Mouse (Mus musculus): ENCODE results near the gene Syt12.
"Not testable (repeated sequence)": the region's sequence is repeated elsewhere in the genome, so short reads cannot be mapped to it uniquely, and the experiment has no call there.

Gene Syt12

DNA sequence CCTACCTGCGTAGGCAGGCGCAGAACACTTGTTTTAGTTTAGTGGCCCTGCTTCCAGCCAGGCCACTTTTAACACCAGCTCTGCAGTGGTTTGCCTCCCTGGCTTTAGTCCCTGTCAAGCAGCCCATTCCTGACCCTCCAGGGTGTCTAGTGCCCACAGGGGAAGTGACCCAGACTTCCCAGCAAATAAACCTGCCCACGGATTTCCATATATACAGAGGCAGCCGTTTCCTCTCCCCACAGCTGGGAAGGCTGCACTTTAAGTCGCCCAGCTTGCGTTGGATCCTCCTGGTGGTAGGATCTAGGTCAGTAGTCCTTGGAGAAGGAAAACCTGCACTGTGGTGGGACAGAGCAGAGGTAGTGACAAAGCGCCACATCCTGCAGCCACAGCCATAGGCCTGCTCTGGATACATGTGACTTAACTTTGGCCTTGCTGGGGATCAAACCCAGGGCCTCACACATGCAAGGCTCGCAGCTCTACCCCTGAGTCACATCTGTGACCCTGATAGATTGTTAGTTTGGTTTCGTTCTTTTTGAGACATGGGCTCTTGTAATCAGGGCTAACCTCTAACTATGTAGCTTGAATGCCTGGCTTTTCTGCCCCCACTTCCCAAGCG lies 13.9 kb upstream of the Syt12 start:
- DNase-seq (ENCODE audit: low read depth in 2 of 2, low spot score in 2 of 2): no peak

DNA sequence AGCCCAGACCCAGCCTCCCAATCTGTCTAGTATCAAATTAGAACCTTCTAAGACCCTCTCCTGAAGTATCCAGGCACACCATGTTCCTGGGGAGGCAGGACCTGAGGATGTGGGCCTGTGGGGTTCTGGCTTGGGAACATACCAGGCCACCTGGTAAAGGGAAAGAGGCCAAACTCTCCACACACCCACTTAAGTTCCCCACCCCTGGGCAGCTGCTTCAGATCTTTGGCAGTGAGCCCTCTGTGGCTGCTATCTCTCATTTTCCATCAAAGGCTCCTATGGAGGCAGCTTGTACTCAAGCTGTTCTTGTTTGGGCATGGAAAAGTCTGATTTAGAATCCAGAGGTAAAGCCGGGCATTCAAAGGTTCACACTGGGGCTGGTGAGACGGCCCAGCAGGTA lies 10.6 kb upstream of the Syt12 start:
- no peak for DNase-seq (ENCODE audit: low read depth in 2 of 2, low spot score in 2 of 2)

DNA sequence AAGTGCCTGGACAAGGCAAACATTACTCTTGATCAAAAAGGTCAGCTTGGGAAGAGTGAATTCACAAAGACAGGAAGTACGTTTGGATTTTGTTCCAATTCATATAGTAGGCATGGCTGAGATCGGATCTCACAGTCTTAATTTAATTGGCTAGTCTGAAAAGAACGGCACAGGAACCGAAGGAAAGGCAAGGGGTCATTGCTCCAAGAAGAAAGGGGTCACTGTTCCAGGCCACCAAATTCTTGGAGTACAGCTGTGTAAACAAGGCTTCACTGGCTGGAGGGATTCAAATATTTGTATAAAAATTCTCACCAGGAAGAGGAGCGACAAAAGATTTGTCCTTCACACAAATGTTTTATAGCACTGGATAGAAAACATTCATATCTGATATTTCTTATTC lies 7.8 kb upstream of the Syt12 start:
- no peak for DNase-seq (ENCODE audit: low read depth in 2 of 2, low spot score in 2 of 2)

DNA sequence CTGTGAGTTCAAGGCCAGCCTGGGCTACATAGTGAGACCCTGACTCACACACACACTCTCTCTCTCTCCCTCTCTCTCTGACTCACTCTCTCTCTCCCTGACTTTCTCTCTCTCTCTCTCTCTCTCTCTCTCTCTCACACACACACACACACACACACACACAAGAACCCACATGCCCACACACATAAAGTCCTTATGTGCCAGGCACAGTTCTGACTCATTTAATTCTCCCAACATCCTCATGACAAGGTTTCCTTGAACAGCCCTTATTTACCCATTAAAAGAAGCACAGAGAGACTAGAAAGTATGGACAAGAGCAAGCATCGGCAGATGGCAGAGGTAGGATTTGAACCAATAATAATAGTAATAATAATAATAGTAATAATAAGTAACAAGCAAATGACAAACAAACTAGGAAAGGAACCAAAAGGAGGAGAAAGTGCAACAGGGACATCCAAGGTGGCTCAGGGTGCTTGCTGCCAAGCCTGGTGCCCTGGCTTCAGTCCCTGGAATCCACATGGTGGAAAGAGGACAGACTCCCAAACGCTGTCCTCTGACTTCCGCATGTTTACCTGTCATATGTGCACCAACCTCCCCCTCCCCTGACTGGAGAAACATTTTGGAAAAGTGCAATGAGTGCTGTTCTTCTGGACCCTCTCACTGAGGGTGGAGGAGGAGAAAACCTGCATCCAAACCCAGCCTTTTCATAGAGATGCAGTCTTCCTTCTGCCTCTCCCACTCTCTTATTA lies 5.0 kb upstream of the Syt12 start:
- no peak for DNase-seq (ENCODE audit: low read depth in 2 of 2, low spot score in 2 of 2)

DNA sequence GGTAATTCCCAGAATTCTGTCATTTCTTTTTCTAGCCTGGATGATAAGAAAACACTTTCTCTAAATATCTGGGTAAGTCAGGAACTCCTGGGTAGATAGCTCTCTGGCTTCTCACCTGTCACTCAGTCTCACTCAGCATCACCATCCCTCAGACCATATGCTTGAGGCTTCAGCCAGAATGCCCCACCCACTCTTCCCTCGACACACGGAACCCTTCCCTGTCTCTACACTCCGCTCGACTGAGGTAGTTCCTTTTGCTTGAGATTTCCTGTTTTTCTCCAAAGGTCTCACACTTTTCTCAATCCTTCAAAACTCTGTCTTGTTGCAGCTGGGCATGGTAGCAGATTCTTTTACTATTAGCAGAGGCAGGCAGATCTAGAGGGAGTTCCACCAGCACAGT lies 4.1 kb upstream of the Syt12 start:
- DNase-seq (ENCODE audit: low read depth in 2 of 2, low spot score in 2 of 2): no peak

DNA sequence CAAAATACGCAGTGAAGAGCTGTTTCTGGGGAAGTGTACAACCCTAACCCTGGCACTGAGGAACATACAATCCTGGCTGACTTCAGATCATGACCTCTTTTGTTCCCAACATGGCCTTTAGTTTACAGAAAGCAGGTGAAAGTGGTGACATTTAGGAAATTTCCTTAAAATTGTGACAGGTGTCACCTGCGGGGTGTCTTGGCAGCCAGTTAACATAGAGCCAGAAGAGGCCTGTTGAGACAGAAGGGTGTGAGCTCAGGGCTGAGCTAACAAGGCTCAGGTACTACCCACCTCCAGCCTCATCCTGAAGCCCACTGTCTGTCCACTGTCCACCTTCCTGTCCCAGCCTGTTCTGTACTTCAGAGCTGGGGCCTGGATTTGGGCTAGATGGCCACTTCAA lies 2.8 kb upstream of the Syt12 start:
- no peak for DNase-seq (ENCODE audit: low read depth in 2 of 2, low spot score in 2 of 2)

DNA sequence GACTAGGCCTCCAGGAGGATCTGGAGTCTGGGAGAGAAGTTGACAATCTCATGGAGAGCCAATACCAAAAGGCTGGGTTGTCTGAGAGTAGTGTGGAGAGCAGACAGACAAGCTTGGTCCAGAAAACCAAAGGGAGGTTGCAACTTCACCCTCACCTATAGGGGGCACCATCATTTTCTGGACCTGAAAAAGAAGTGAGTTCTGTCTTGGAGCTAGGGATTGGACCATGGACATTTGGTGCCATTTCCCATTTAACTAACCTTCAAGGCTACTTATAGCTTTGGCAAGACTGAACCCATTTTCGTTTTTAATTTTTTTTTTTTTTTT lies 906 bp upstream of the Syt12 start:
- no peak for DNase-seq (ENCODE audit: low read depth in 2 of 2, low spot score in 2 of 2)

DNA sequence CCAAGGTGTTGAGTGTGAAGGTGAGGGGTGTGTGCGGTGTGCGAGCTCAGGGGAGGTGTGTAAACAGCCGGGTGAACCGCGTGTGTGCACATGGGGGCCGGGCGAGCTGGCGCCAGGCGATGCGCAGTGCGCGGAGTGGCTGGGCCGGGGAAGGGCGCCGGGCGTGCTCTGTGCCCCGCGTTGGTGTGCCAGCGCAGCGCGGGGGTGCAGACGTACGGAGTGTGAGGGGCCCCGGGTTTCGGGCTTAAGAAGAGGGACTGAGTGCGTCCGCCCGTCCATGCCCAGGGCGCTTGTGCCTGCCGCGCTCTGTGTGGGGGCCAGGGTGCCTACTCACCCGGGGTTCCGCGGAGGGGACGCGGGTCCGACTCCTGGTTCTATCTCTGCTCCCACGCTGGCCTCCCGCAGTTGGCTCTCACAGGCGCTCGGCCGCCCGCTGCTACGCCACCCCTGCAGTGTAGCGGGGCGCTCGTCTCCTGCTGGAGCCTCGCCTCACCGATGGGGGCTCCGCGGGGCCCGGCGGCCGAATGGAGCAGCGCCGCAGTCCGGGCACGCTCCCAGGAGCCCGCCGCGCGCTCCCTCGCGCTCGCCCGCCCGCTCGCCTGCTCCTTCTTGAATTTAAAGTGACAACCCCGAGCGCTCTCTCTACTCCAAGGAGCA lies 518 bp downstream of the Syt12 start:
- DNase-seq (ENCODE audit: low read depth in 2 of 2, low spot score in 2 of 2): no peak

DNA sequence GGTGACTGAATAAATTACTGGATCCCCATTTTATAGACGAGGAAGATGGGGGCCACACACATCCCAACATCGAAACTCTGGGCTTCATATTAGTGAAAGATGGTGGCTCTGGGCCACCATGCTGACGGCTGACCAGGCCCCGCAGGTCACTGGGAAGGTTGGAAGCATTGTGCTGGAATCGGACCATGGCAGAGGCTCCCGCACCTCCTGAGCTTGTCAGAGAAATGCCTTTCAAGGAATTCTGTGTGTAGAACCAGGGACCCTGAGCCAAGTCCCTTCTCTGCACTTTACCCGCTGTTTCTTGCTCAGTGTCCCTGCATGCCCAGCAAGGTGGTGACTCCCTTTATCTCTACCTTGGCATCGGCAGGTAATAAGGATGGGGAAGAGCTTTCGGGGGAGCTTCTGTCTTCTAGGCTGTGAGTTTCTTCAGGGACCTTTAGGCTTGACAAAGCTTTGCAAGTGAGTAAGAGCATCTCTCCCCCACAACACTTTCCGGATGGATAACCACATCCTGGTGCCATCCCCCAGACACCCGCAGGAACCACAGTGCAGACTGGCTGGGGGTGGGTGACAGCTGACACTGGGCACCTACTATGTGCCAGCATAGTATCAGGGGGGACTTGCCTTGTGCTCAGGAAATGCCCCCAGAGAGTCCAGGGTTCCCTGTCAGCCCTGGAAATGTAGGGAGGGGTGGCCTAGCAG lies 1.9 kb downstream of the Syt12 start:
- peak; percentile 25 to 59 for DNase-seq (ENCODE audit: low read depth in 2 of 2, low spot score in 2 of 2)

DNA sequence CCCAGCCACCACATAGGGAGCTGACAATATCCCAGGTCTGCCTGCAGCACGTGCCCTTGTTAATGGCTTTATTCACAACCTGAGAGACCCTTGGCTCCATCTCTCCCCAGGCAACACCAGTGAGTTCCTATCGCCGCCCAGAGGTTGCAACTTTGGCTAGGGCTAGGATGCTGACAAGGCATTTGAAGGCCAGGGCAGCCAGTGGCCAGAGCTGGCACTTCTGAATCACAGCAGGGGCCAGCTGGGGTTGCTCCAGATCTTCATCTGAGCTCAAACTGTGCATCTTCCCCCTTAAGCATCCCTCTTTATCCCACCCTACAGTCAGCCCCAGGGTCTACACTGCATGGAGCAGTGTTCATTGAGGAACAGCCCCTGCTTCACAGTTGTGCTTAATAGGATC lies 2.5 kb downstream of the Syt12 start:
- no peak for DNase-seq (ENCODE audit: low read depth in 2 of 2, low spot score in 2 of 2)

DNA sequence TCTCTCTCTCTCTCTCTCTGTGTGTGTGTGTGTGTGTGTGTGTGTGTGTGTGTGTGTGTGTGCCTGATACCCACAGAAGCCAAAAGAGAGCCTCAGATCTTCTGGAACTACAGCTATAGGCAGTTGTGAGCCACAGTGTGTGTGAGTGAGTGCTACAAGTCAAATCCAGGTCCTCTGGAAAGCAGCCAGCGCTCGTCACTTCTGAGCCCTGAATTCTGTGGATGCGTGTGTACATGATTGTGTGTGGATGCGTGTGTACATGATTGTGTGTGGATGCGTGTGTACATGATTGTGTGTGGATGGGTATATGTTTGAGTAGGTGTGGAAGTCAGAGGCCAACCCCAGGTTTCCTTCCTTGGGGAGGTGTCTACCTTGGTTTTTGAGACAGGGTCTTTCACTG lies 3.7 kb downstream of the Syt12 start:
- no peak for DNase-seq (ENCODE audit: low read depth in 2 of 2, low spot score in 2 of 2)

DNA sequence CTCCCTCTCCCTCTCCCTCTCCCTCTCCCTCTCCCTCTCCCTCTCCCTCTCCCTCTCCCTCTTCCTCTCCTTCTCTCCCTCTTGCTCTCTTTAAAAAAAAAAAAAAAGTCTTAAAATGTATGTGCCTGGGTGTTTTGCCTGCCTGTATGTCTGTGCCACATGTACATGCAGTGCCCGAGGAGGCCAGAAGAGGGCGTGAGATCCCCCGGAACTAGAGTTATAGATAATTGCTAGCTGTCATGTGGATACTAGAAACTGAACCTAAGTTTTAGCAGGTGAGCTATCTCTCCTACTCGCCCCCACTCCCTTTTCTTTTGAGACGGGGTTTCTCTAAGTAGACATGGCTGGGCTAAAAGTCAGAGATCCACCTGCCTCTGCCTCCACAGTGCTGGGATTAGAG lies 8.9 kb downstream of the Syt12 start:
- DNase-seq (ENCODE audit: low read depth in 2 of 2, low spot score in 2 of 2): peak in 1 of 2 experiments; percentile 20

DNA sequence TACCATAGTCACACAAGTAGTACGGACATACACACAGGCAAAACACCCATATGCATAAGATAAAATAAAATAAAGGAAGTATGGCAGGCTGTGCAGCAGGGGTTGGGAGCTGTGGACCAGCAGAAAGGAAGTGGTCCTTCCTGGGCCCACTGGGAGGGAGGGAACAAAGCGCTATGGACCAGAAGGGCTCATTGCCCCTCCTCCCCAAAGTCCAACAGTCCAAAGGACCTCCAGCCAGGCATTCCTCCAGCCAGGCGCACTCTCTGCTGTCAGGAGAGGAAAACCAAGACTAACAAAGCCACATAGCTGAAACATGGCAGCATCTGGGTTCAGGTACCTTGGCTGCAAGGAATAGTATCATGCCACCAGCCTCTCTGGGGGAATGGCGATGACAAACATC lies 12.6 kb downstream of the Syt12 start:
- DNase-seq (ENCODE audit: low read depth in 2 of 2, low spot score in 2 of 2): no peak

DNA sequence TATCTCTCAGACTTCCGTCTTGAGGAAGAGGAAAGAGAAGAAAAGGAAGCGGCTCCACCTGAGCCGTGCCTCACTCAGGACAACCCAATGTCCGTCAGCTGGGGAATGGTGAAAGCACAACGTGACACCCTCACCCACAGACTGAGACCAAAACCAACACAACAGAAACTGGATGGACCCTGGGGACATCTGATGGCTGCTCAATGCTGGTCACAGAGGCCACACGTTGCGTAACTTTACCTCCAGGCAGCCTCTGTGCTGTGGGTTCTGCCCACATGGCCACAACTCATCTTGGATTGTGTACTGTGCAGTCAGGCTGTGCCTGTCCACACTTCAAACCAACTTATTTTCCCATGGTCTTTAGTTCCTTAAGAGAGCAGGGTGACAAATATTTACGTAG lies 15.3 kb downstream of the Syt12 start:
- DNase-seq (ENCODE audit: low read depth in 2 of 2, low spot score in 2 of 2): no peak

DNA sequence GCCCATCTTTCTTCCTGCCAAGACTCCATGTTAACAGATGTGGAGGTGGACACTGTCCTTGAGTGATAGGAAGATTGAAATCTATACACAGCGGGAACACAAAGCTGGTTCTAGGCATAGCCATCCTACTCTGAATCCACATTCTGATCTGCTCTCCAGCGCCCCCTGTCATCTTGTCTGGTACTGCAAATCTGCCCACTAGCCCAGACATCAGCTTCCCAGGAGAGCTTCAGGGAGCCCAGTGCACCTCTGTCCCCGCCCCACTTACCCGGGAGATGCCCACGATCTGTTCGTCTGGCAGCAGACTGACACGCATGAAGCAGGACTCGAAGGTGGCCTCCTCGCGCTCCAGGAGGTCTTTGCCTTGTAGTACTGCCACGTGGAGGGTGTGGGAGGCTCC lies 21.0 kb downstream of the Syt12 start:
- DNase-seq (ENCODE audit: low read depth in 2 of 2, low spot score in 2 of 2): peak; percentile 44 to 66

DNA sequence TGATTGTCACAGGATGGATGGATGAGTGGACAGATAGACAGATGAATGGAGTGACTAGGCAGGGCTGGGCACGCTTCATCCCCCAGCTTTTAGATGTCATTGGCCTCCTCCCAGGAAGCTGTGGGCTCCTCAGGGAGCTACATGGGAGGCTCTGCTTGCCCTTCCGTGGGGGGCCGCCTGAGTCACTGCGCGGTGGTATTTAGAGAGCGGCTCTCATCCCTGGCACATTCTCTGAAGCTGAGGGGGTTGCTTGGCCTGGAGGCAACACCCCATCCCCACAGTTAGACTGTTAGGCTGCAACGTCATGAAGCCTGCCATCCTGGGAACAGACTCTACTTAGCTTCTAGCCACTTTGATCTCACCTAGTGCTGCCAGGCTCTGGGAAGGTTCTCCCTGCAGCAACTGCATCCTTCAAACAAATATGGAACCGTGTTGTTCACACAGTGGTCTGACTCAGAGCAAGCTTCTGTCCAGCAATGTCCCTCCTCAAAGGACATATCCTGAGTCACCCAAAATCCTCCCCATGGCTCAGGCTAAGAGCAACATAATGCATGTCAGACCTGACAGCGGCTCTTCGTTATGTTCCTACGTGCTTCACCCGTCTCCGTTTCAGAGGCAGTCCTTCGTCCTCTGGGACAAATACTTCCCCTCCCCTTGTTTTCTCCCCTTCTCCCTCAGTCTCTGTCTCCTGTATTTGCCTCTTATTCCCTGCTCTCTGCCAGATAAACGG lies 22.0 kb downstream of the Syt12 start:
- no peak for DNase-seq (ENCODE audit: low read depth in 2 of 2, low spot score in 2 of 2)

DNA sequence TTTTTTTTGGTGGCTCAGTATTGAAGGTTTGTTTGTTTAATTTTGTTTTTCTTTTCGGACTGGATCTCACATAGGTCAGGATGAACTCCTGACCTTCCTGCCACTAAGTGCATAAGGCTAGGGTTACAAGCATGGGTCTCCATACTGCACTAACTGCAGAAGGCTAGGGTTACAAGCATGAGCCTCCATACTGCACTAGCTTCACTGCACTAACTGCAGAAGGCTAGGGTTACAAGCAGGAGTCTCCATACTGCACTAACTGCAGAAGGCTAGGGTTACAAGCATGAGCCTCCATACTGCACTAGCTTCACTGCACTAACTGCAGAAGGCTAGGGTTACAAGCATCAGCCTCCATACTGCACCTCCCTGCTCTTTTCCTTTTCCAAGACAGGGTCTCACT lies 23.2 kb downstream of the Syt12 start:
- DNase-seq (ENCODE audit: low read depth in 2 of 2, low spot score in 2 of 2): not testable (repeated sequence)

DNA sequence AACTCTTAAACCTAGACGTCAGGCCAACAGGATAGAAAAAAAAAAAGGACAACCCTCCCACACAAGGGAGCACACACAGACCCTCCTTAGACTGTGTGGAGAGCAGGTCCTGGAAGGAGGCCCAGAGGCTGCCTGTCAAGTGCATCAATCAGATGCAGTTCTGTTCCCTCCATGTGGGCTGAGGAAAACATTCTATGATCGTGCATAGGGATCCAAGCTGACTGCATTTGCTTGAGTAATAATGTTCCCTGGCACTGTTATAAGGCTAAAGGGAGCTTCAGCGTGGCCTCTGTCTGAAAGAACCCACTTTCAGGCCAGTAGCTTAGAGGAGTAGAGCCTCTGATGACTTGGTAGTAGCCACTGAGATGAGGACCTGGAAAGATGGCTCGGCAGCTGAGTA lies 24.7 kb downstream of the Syt12 start:
- no peak for DNase-seq (ENCODE audit: low read depth in 2 of 2, low spot score in 2 of 2)

DNA sequence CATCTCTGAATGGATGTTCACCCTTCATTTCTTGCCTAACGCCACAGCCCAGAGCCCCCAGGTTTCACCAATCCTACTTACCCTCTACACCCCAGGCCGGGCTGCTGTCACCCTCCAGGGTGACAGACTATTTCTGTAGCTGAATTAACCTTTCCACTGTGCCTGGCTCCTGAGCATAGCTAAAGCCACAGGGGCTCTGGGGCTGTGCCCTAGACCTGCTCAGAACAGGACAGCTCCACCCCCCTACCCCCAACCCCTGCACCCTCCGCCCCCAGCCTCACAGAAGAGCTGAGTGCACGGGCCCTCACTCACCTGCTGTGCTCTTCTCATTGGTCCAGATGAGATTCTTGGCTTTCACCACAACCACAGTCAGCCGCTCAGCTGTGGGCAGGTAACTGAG lies 25.3 kb downstream of the Syt12 start:
- DNase-seq (ENCODE audit: low read depth in 2 of 2, low spot score in 2 of 2): no peak

DNA sequence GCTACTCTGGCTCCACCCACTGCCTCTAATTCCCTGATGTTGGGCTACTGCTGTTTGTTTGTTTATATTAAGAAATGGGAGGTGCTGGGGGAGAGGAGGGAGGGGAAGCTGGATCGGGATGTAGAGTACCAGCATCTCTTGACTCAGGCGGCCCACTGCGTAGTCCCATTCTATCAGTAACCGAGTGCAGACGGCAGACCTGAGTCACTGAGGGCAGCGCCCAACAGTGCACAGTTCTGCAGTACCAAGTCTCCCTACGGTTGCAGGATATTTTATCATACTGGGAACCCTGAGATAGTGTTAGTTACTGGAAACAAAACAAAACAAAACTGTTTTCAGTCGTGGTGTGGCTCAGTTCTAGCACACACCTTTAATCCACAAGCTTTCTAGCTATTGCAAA lies 26.1 kb downstream of the Syt12 start:
- no peak for DNase-seq (ENCODE audit: low read depth in 2 of 2, low spot score in 2 of 2)

DNA sequence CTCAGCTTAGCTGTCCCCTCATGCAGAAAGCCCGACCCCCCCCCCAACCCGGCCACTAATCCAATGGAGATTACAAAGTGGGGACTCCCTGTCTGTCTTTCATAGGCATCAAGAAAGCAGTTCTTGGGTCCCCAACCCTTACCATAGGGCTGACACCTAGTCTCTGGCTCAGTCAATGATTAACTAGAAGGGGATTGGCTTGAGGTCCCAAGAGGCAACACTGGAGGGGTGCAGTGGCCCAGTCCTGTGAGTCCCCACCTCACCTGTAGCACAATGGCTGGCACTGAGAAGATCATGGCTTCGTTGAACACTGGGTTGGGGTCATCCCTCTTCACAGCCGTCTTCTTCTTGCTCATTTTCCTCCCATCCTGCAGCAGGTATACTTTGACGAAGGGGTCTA lies 26.6 kb downstream of the Syt12 start:
- DNase-seq (ENCODE audit: low read depth in 2 of 2, low spot score in 2 of 2): no peak

DNA sequence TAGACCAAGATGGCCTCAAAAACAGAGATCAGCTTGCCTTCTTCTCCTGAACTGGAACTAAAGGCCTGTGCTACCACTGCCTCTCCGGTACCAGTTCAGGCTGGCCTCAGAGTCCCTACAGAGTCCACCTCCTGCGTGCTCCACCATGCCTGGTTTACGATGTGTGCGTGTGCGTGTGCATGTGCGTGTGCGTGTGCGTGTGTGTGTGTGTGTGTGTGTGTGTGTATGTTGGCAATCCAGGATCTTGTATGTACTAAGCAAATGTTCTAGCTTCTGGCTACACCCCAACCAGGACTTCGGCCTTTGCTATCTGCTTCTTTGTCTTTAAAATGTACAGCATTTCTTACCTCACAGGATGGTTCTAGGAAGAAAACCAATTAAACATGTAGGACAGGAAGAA lies 28.0 kb downstream of the Syt12 start:
- DNase-seq (ENCODE audit: low read depth in 2 of 2, low spot score in 2 of 2): no peak

Measured in CD8-positive naive resting alpha-beta T cell, adult 2 months (primary cell).